Mouse (Mus musculus) cortical plate, adult 2 months (tissue): ENCODE results near the gene Megf9.

Experiments used
- CTCF ChIP-seq: fragments of 200-500 bp; IDR thresholded peaks from 2 replicates; pipeline ENCODE4 v1.5.1; 2011; ENCODE audit warnings: mild to moderate bottlenecking, control low read depth, low read length; ENCODE audit not compliant: insufficient read depth; ENCODE audit errors: extremely low read depth
- POLR2A ChIP-seq: fragments of 200-500 bp; IDR thresholded peaks from 2 replicates; pipeline ENCODE4 v1.6.1; 2011; ENCODE audit warnings: mild to moderate bottlenecking, low read length, control low read depth; ENCODE audit not compliant: insufficient read depth; ENCODE audit errors: extremely low read depth

GRCm38 (mm10) chr4:70578301-70578700 lies 43.5 kb upstream of the Megf9 start:
- TF ChIP-seq POLR2A, result no peak
- no peak for TF ChIP-seq CTCF
